Mouse (Mus musculus) kidney, postnatal 0 days (tissue): ENCODE results near the gene Fam104a. TPM values are rescaled to one million over a fixed set of nuclear protein-coding genes. Genes with fewer than 3 reads are reported as not detected.
A peak's percentile ranks its signal among the peaks of the same experiment; 100 is the strongest.

Experiments
- ATAC-seq: fragments of 200-750 bp; cut with Nextera tagmentation; replicated peaks from 2 replicates; pipeline ENCODE4 v1.8.0; 2017; ENCODE audit warnings: low read depth, moderate number of reproducible peaks, moderate TSS enrichment, moderate library complexity; ENCODE audit not compliant: low FRiP score
- DNase-seq: peaks from one replicate; pipeline ENCODE4 v3.0.0-alpha.2; 2016; ENCODE audit warnings: low spot score
- H3K27ac ChIP-seq: fragments of 300-500 bp; sonication (generic); 2 replicates; pipeline ENCODE4 v1.5.1; 2014; ENCODE audit warnings: mild to moderate bottlenecking
- H3K27me3 ChIP-seq: fragments of 300-500 bp; sonication (generic); 2 replicates; pipeline ENCODE4 v1.6.1; 2014; ENCODE audit warnings: low read length, mixed read lengths; ENCODE audit not compliant: insufficient read depth
- H3K36me3 ChIP-seq: fragments of 300-500 bp; sonication (generic); 2 replicates; pipeline ENCODE4 v1.6.1; 2014; ENCODE audit warnings: low read length, mixed read lengths; ENCODE audit not compliant: insufficient read depth
- H3K4me1 ChIP-seq: fragments of 300-500 bp; sonication (generic); replicated peaks from 2 replicates; pipeline ENCODE4 v1.6.1; 2014; ENCODE audit warnings: antibody characterized with exemption, low read length, mixed read lengths; ENCODE audit not compliant: insufficient read depth
- H3K4me2 ChIP-seq: fragments of 300-500 bp; sonication (generic); 2 replicates; pipeline ENCODE4 v1.6.1; 2014; ENCODE audit warnings: mild to moderate bottlenecking, low read length, moderate library complexity, mixed read lengths
- H3K4me3 ChIP-seq: fragments of 300-500 bp; sonication (generic); replicated peaks from 2 replicates; pipeline ENCODE4 v1.5.1; 2014; ENCODE audit warnings: low read depth, low read length
- H3K9ac ChIP-seq: fragments of 300-500 bp; sonication (generic); 2 replicates; pipeline ENCODE4 v1.6.1; 2014; ENCODE audit warnings: low read depth, low read length
- H3K9me3 ChIP-seq: fragments of 300-500 bp; sonication (generic); replicated peaks from 2 replicates; pipeline ENCODE4 v1.6.1; 2016; ENCODE audit warnings: low read length, inconsistent platforms, mixed read lengths
- CTCF ChIP-seq: IDR thresholded peaks from 2 replicates; pipeline ENCODE4 v1.5.1; 2016; ENCODE audit warnings: antibody characterized with exemption, low read depth, mild to moderate bottlenecking, moderate library complexity
- WGBS: fragments of 180-500 bp; shearing (Covaris S2); extraction: QIAGEN DNeasy Blood & Tissue Kit; methylation state at CpG from one replicate; pipeline ENCODE4 v1.1.7; 2014; 5-methylcytosine and 5-hydroxymethylcytosine counted together
- polyA plus RNA-seq: library from polyadenylated mRNA; unstranded; fragments of >200 nt; fragmentation: Nextera tagmentation; extraction: Ambion mirVana; gene quantifications from 2 replicates; pipeline ENCODE4 v1.2.1, GENCODE M21; 2015

Gene Fam104a
- polyA plus RNA-seq, 1 experiment from 2014 or later = 49.7 TPM

DNA sequence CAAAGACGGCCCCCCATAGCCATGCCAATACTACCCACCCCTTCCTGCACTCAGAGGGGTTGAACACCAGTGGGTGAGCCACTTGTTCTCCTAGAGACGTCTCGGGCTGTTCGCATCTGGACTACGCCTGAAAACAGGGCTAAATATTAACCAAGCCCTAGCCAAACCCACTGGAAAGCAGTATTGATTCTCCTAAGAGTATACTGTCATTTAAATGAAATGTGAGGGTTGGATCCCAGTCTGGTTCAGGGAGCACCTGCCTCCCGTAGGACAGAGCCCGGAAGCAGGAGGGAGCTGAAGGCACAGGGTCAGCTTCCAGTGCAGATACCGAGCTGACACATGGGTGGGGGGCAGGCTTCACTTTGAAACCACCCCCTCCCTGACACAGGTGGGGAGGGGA lies 52.1 kb downstream of the Fam104a start:
- Histone ChIP-seq H3K4me3 (no peak overlapping the region), H3K9me3 (no peaks in the 10 kb centered on the region), H3K36me3 (no peaks in the 10 kb centered on the region), H3K27ac (no peak overlapping the region), H3K9ac (no peak overlapping the region), H3K4me2 (no peak overlapping the region), H3K4me1 (no peaks in the 10 kb centered on the region), H3K27me3 (no peaks in the 10 kb centered on the region)
- no peak for ATAC-seq
- TF ChIP-seq CTCF = no peak
- DNase-seq = no peak
- WGBS = 44% methylated on average over 8 of the region's 8 CpGs

DNA sequence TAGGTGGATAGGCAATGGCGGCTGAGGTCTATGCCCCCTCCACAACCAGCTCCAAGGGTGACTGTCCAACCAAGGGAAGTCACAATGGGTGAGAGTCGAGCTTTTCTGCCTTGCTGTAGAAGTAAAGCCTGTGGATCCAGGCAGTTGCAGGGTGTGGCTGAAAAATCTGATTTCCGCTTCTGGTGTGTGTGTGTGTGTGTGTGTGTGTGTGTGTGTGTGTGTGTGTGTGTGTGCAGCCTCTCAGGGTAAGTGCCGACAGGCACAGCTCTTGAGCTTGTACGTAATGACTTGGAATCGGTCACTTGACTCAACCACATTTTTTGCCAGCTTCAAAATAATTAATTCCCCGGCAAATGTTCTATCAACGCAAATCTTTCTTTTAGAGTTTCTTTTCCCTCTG lies 52.7 kb downstream of the Fam104a start:
- no peak overlapping the region for H3K27ac ChIP-seq
- H3K9me3 ChIP-seq = no peaks in the 10 kb centered on the region
- no peaks in the 10 kb centered on the region for H3K4me1 ChIP-seq
- no peaks in the 10 kb centered on the region for H3K27me3 ChIP-seq
- WGBS = 77% methylated on average over 8 of the region's 8 CpGs
- ATAC-seq (no peak), DNase-seq (no peak)
- no peak overlapping the region for H3K4me3 ChIP-seq
- H3K9ac ChIP-seq = no peak overlapping the region
- no peak overlapping the region for H3K4me2 ChIP-seq
- no peaks in the 10 kb centered on the region for H3K36me3 ChIP-seq
- TF ChIP-seq CTCF = no peak

DNA sequence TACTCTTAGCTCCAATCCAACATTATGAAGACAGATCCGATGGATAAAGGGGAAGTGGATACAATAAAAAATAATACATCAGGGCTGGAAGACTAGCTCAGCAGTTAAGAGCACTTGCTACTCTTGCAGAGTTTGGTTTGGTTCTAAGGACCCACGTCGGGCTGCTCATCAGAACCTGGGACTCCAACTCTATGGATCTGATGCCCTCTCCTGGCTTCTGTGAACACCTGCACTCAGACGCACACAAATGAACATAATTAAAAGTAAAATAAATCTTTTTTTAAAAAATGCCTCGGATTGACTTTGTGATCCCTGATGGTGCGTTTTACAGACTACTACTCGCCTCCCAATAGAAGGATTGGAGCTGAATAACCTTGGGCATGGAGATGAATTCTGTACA lies 53.3 kb downstream of the Fam104a start:
- ATAC-seq (no peak), DNase-seq (peak; percentile 59)
- peak; percentile 70 for TF ChIP-seq CTCF
- H3K9ac ChIP-seq = no peak overlapping the region
- H3K36me3 ChIP-seq = no peaks in the 10 kb centered on the region
- H3K27ac ChIP-seq = no peak overlapping the region
- no peaks in the 10 kb centered on the region for H3K27me3 ChIP-seq
- no peak overlapping the region for H3K4me2 ChIP-seq
- no peak overlapping the region for H3K4me3 ChIP-seq
- no peaks in the 10 kb centered on the region for H3K4me1 ChIP-seq
- H3K9me3 ChIP-seq = no peaks in the 10 kb centered on the region
- WGBS = 59% methylated on average over 7 of the region's 7 CpGs

DNA sequence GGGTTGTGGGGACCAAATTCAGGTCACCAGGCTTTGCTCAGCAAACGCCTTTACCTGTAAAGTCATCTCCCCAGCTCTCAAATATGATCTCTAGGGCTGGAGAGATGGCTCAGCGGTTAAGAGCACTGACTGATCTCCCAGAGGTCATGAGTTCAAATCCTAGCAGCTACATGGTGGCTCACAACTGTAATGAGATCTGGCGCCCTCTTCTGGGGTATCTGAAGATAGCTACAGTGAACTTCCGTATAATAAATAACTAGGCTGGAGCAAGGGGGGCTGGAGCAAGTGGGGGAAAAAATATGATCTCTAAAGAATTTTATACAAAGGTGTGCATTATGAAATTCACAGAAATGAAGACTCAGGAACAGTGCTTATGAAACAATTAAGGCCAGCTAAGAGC lies 56.2 kb downstream of the Fam104a start:
- peak; percentile 50 for DNase-seq
- Histone ChIP-seq H3K4me3 (no peak overlapping the region), H3K9me3 (no peaks in the 10 kb centered on the region), H3K36me3 (no peaks in the 10 kb centered on the region), H3K27ac (no peak overlapping the region), H3K9ac (no peak overlapping the region), H3K27me3 (no peaks in the 10 kb centered on the region), H3K4me1 (no peaks in the 10 kb centered on the region), H3K4me2 (no peak overlapping the region)
- TF ChIP-seq CTCF = peak; percentile 66
- ATAC-seq = no peak
- 51% methylated on average over 4 of the region's 4 CpGs for WGBS

DNA sequence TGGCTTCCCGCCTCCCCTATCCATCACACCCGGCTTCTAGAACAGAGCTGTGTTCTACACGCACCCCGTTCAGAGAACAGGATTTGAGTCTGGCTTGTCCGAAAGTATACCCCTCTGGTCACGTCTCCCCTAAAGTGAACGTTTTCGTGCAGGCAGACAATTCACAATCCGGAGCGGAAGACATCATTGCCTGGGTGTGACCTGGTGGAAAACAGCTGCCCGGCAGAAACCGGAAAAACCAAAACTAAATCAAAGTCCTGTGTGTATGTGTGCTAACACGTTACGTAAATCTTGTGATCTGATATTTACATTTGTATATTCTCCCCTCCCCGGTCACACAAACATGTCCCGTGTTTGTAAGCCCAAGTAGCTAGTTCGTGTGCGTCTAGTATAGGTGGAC lies 58.5 kb downstream of the Fam104a start:
- DNase-seq (no peak), ATAC-seq (no peak)
- no peak for TF ChIP-seq CTCF
- Histone ChIP-seq H3K9ac (no peak overlapping the region), H3K27ac (no peak overlapping the region), H3K27me3 (peaks cover 7% of the 10 kb centered on the region; the same call in 1 of the 2 replicates), H3K4me3 (no peak overlapping the region), H3K4me2 (no peak overlapping the region), H3K9me3 (no peaks in the 10 kb centered on the region), H3K4me1 (no peaks in the 10 kb centered on the region), H3K36me3 (no peaks in the 10 kb centered on the region)
- 92% methylated on average over 18 of the region's 18 CpGs for WGBS

DNA sequence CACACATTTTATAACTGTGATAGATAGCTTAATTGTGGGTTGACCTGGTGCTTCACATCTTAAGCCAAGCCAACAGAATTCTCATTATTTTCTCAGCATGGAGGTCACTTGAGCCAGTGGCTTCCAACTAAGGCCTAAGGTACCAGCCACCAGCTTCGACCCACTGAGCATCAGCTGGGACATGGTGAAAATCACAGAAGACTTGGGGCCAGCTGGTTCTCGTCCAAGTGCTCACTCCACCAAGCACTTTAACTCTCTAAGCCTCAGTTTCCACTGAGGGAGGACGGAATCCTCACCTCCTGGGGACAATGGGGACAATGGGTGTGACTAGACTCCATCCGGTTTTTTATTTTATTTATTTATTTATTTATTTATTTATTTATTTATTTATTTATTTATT lies 61.9 kb downstream of the Fam104a start:
- TF ChIP-seq CTCF = no peak
- no peak for DNase-seq
- Histone ChIP-seq H3K9ac (no peak overlapping the region), H3K36me3 (no peaks in the 10 kb centered on the region), H3K9me3 (no peaks in the 10 kb centered on the region), H3K4me3 (no peak overlapping the region), H3K27me3 (peaks cover 10% of the 10 kb centered on the region), H3K4me1 (peaks cover 12% of the 10 kb centered on the region; the same call in 1 of the 2 replicates), H3K27ac (no peak overlapping the region), H3K4me2 (no peak overlapping the region)
- 84% methylated on average over 4 of the region's 4 CpGs for WGBS
- ATAC-seq = no peak

DNA sequence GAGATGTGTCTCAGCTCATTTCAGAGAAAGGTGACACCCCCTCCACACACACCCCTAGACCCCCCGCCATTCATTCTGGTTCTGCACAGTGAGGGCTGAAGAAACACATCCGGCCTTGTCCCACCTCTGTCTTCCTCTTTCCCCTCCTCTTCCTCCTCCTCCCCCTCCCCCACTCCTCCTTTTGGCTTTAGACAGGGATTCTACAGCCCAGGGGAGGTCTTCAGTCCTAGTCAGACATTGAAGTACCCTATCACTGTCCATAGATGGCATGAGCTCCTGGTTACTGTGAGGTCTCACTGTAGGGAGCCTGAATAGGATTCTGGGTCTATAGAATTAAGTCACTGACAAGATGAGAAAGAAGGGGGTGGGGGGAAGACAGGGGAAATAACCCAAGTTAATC lies 63.0 kb downstream of the Fam104a start:
- Histone ChIP-seq H3K36me3 (no peaks in the 10 kb centered on the region), H3K4me1 (peaks cover 12% of the 10 kb centered on the region; the same call in 1 of the 2 replicates), H3K9ac (no peak overlapping the region), H3K27ac (no peak overlapping the region), H3K27me3 (peaks cover 10% of the 10 kb centered on the region), H3K4me3 (no peak overlapping the region), H3K9me3 (no peaks in the 10 kb centered on the region), H3K4me2 (no peak overlapping the region)
- WGBS = 67% methylated on average over 2 of the region's 2 CpGs
- no peak for TF ChIP-seq CTCF
- ATAC-seq (no peak), DNase-seq (no peak)
